Comparison of ENCODE assay signal across 18 mouse cellular contexts in the genomic region with DNA sequence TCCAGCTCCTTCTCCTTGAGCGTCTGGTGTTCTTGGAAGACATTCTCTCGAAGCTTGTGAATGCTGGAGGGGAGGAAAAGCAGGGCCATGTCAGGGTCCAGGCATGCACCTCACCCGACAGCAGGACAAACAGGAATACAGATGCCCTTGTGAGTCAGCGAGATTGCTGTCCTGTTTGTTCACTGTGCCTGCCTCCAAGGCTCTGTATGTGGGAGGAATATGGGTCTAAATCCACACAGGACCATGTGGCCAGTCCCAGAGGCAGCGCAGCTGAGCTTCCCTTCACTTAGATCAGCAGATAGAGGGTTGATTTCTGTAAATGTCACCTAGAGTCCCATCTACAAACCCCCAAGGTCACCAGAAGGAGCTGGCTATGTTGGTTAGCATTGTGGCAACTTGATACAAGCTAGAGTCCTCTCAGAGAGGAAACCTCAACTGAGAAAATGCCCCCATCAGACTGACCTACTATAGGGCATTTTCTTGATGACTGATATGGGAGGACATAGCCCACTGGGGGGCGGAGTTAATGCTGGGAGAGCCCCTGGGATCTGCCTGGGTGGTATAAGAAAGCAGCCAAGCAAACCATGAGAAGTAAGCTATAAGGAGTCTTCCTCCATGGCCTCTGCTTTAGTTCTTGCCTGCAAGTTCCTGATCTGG. TPM values are rescaled to one million over a fixed set of nuclear protein-coding genes. Genes with fewer than 3 reads are reported as not detected.
A peak's percentile ranks its signal among the peaks of the same experiment; 100 is the strongest.
DNase-seq lines count a peak whose midpoint lies in the region; TF ChIP-seq lines count a peak whose summit lies in the region.
"Had no signal": no experiment of that assay in that cellular context is flagged by ENCODE, and none has a peak within 500 bp of the region (broad histone marks: within the 10 kb centered on the region; RNA-seq: fewer than 3 reads in every experiment).

No protein-coding gene starts in this region.

- no peak for TF ChIP-seq CTCF in layer of hippocampus, adult 2 months (conservative IDR thresholded peaks at IDR 0.05)

- peak; percentile 66 for DNase-seq in adrenal gland, adult 2 months
- no peak for DNase-seq in adrenal gland, postnatal 4 days (ENCODE audit: low spot score in 2 of 2)
- no peak for DNase-seq in layer of hippocampus, adult 2 months (ENCODE audit: low spot score in 2 of 2)
- DNase-seq in layer of hippocampus, adult 8-10 months (ENCODE audit: low spot score in 2 of 2), result no peak
- DNase-seq in adrenal gland, postnatal 25 days, result peak; percentile 30
- no peak for DNase-seq in thymus, adult 18-20 months
- no peak for DNase-seq in heart, postnatal 10 days
- DNase-seq: cerebellum, adult 11 months; cerebellum, adult 8-10 months; cerebellum, postnatal 14 days; embryo, embryonic 11 days; gastrocnemius, postnatal 10 days; heart, adult 2 months had no signal

- intact Hi-C loops in heart, postnatal 10 days (cut with DNase I), result no loop called here

- peak overlapping the region; percentile 64 for H3K27ac ChIP-seq in layer of hippocampus, adult 2 months
- H3K27ac ChIP-seq: embryonic facial prominence, embryonic 15.5 days; forebrain, embryonic 10.5 days; heart, adult 2 months; heart, embryonic 15.5 days; hindbrain, embryonic 15.5 days had no signal

- no peak overlapping the region for H3K4me3 ChIP-seq in layer of hippocampus, adult 2 months
- H3K4me3 ChIP-seq: embryonic facial prominence, embryonic 15.5 days; erythroblast, embryonic 14.5 days; forebrain, embryonic 10.5 days; heart, adult 2 months; heart, embryonic 15.5 days; hindbrain, embryonic 15.5 days had no signal

RNA-seq across cellular contexts. Expression of a gene that starts 9.4 kb away (rescaled TPM):
- 100 to 1,000 TPM; 240 to 283 TPM for total RNA-seq in adrenal gland, adult 2 months (2021)
- polyA plus RNA-seq in adrenal gland, adult 2 months (2012; rRNA removed), result 102 and 130 TPM in 2 replicates
- 100 to 1,000 TPM; 189 to 193 TPM for total RNA-seq in adrenal gland, postnatal 4 days (2021)
- total RNA-seq in layer of hippocampus, adult 2 months (2021), result 100 to 1,000 TPM; 179 to 181 TPM
- 100 to 1,000 TPM; 151 to 178 (median 164) TPM for total RNA-seq in layer of hippocampus, adult 8-10 months (2022)
- total RNA-seq in adrenal gland, postnatal 25 days (2021), result 218 and 274 TPM in 2 replicates
- 10 to 100 TPM; 69.2 to 76.5 TPM for total RNA-seq in heart, postnatal 10 days (2021)

Comparison
In these comparisons a context has a peak if more than half of its experiments do, and no peak if none do; other contexts are left out.
1. DNase-seq: peak in adrenal gland, adult 2 months (single experiment) and adrenal gland, postnatal 25 days (single experiment); none in adrenal gland, postnatal 4 days (0 of 2), layer of hippocampus, adult 2 months (0 of 2), layer of hippocampus, adult 8-10 months (0 of 2), thymus, adult 18-20 months (0 of 2) and heart, postnatal 10 days (0 of 2).